In the genomic region with DNA sequence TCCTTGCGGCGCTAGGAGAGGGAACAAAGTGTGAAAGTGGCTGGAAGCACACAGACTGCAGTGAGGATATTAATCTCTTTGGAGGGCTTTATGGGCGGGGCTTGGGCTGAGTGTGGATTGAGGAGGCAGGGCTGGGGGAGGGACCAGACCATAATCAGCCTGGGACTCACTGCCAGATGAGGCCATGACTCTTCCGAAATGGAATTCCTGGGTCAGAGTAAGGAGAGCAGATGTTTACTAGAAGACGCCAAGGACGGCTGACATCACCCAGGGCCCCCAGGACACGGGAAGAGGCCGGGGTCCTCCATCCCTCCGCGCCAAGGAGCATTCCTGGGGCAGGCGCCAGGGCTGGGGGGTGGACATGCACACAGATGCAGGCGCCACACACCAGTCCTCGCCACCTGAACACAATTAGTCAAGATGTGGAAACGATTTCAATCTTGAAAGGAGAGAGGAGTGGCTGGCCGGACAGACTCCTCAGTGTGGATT, we compare ENCODE assay signal across 9 mouse cellular contexts. TPM values are rescaled to one million over a fixed set of nuclear protein-coding genes. Genes with fewer than 3 reads are reported as not detected.
DNase-seq lines count a peak whose midpoint lies in the region; ATAC-seq lines count a peak whose summit lies in the region.
"Had no signal": no experiment of that assay in that cellular context is flagged by ENCODE, and none has a peak within 500 bp of the region (broad histone marks: within the 10 kb centered on the region; RNA-seq: fewer than 3 reads in every experiment).

No protein-coding gene starts in this region.

- no peaks in the 10 kb centered on the region for H3K27me3 ChIP-seq in neural tube, embryonic 12.5 days (replicated peaks)

- 52% methylated on average over 15 of the region's 15 CpGs for WGBS in neural tube, embryonic 12.5 days

- no peaks in the 10 kb centered on the region for H3K4me1 ChIP-seq in neural tube, embryonic 12.5 days

- H3K4me3 ChIP-seq in neural tube, embryonic 12.5 days: no peak overlapping the region

- peak; percentile 33 for ATAC-seq in neural tube, embryonic 12.5 days (ENCODE audit: low FRiP score, low read depth)
- ATAC-seq in megakaryocyte, adult 5-6 weeks (ENCODE audit: poor library complexity, severe bottlenecking): no peak

- no peak overlapping the region for H3K27ac ChIP-seq in neural tube, embryonic 12.5 days
- H3K27ac ChIP-seq: liver, embryonic 14.5 days had no signal

- H3K9ac ChIP-seq in neural tube, embryonic 12.5 days: no peak overlapping the region
- H3K9ac ChIP-seq: liver, embryonic 14.5 days had no signal

- H3K4me2 ChIP-seq in neural tube, embryonic 12.5 days (replicated peaks): peak overlapping the region; percentile 24; the same call in 1 of the 2 replicates

- H3K9me3 ChIP-seq in neural tube, embryonic 12.5 days: no peaks in the 10 kb centered on the region

- H3K36me3 ChIP-seq in neural tube, embryonic 12.5 days: no peaks in the 10 kb centered on the region

- DNase-seq in retina, postnatal 1 day: peak; percentile 30
- no peak for DNase-seq in retina, embryonic 14.5 days (ENCODE audit: low spot score)
- peak; percentile 77 to 85 for DNase-seq in gastrocnemius, postnatal 4 days (ENCODE audit: low spot score in 2 of 2)
- peak; percentile 41 for DNase-seq in kidney, adult 9 months
- DNase-seq in spleen, adult 18-20 months: no peak
- DNase-seq in frontal cortex, postnatal 10 days (ENCODE audit: low spot score in 2 of 2): no peak

RNA-seq across cellular contexts. Expression of gene Adamts2, which starts 20.4 kb away (rescaled TPM):
- 10 to 100 TPM; 38.0 to 42.3 TPM for total RNA-seq in gastrocnemius, postnatal 4 days (2021)
- 2.7 and 3.3 TPM in 2 replicates for polyA plus RNA-seq in neural tube, embryonic 12.5 days (2016; fragmentation: Nextera tagmentation; extraction: Ambion mirVana)
- 0.21 and 0.27 TPM in 2 replicates for total RNA-seq in megakaryocyte, adult 5-6 weeks (2015)
- 0.11 and 0.12 TPM in 2 replicates for total RNA-seq in megakaryocyte, adult 5-6 weeks (2017)

Comparison
In these comparisons a context has a peak if more than half of its experiments do, and no peak if none do; other contexts are left out.
1. DNase-seq: peak in retina, postnatal 1 day (single experiment), gastrocnemius, postnatal 4 days (2 of 2) and kidney, adult 9 months (single experiment); none in retina, embryonic 14.5 days (single experiment), spleen, adult 18-20 months (0 of 2) and frontal cortex, postnatal 10 days (0 of 2).
2. RNA of gene Adamts2, which starts 20.4 kb away (total RNA-seq): 38.0 to 42.3 TPM in gastrocnemius, postnatal 4 days; 0.11 to 0.27 TPM in megakaryocyte, adult 5-6 weeks; every median in the first group is over 10 times any median in the second.